ENCODE assay signal across 8 mouse cellular contexts in the genomic region with DNA sequence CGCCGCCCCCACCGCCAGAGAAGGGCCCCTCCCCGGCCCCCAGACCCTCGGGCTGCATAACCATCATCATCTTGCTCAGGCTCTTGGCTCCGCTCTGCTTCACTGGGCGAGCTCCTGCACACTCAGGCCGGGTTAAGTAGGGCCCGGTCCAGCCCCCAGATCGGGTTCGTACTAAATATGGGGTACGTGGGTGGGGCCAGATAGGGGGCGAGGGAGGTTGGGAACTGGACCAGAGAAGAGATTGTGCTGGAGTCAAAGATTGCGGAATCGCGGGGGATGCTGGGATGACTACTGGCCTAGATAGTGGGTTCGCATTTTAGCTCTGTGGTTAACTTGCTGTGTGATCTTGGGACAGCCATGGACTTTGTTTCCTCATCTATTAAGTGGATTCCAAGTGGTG. TPM values are rescaled to one million over a fixed set of nuclear protein-coding genes. Genes with fewer than 3 reads are reported as not detected.
DNase-seq lines count a peak whose midpoint lies in the region; ATAC-seq and TF ChIP-seq lines count a peak whose summit lies in the region.

A gene (minus strand): TSS at position 125 of the 400 bp plus-strand sequence.

- no peak for TF ChIP-seq EP300 in liver, postnatal 0 days (IDR thresholded peaks at IDR 0.05; ENCODE audit: low read depth)

- no peaks in the 10 kb centered on the region for H3K36me3 ChIP-seq in thymus, adult 2 months (ENCODE audit: control insufficient read depth, insufficient read depth, low read length)
- no peaks in the 10 kb centered on the region for H3K36me3 ChIP-seq in intestine, embryonic 14.5 days (ENCODE audit: control insufficient read depth, insufficient read depth, low read length)
- peaks cover 10% of the 10 kb centered on the region for H3K36me3 ChIP-seq in liver, postnatal 0 days (replicated peaks; ENCODE audit: insufficient read depth, low read length)

- no peak within 1 kb of the TSS for H3K27ac ChIP-seq in thymus, adult 2 months (ENCODE audit: control insufficient read depth, insufficient read depth, low read length)
- H3K27ac ChIP-seq in intestine, embryonic 14.5 days (ENCODE audit: low read depth), result 0 out of 2 replicates have a peak within 1 kb of the TSS, but pooled peaks have one; percentile 16
- H3K27ac ChIP-seq in liver, postnatal 0 days (ENCODE audit: low read depth), result peak within 1 kb of the TSS; percentile 75

- no peak for DNase-seq in thymus, adult 2 months
- no peak for DNase-seq in thymus, postnatal 25 days
- peak; percentile 83 for DNase-seq in gastrocnemius, postnatal 25 days
- peak; percentile 62 for DNase-seq in intestine, embryonic 14.5 days (ENCODE audit: low spot score)
- no peak for DNase-seq in liver, postnatal 0 days
- DNase-seq in ovary, postnatal 14 days (ENCODE audit: low spot score), result peak; percentile 22
- no peak for DNase-seq in spleen, postnatal 14 days (ENCODE audit: low spot score in 2 of 2)

- H3K4me3 ChIP-seq in thymus, adult 2 months (ENCODE audit: control insufficient read depth, insufficient read depth, low read length), result peak within 1 kb of the TSS; percentile 86
- H3K4me3 ChIP-seq in intestine, embryonic 14.5 days (ENCODE audit: low read depth, low read length), result peak within 1 kb of the TSS; percentile 65
- H3K4me3 ChIP-seq in liver, postnatal 0 days (ENCODE audit: low read depth, low read length), result peak within 1 kb of the TSS; percentile 97

- H3K4me1 ChIP-seq in thymus, adult 2 months (replicated peaks; ENCODE audit: control insufficient read depth, insufficient read depth, low read length), result peaks cover 11% of the 10 kb centered on the region
- H3K4me1 ChIP-seq in intestine, embryonic 14.5 days (replicated peaks; ENCODE audit: control insufficient read depth, insufficient read depth, low read length), result peaks cover 15% of the 10 kb centered on the region
- peaks cover 16% of the 10 kb centered on the region for H3K4me1 ChIP-seq in liver, postnatal 0 days (ENCODE audit: insufficient read depth)

- 0 out of 2 replicates have a peak, but pooled peaks have one; percentile 6 for ATAC-seq in intestine, embryonic 14.5 days (replicated peaks; ENCODE audit: low FRiP score, low TSS enrichment, low read depth)
- no peak for ATAC-seq in liver, postnatal 0 days
- ATAC-seq in frontal cortex, adult (ENCODE audit: low TSS enrichment), result no peak

- WGBS in thymus, adult 2 months, result 22% methylated on average over 17 of the region's 17 CpGs
- WGBS in intestine, embryonic 14.5 days, result 2% methylated on average over 17 of the region's 17 CpGs
- 8% methylated on average over 17 of the region's 17 CpGs for WGBS in liver, postnatal 0 days (ENCODE audit: insufficient replicate concordance)

- H3K27me3 ChIP-seq in thymus, adult 2 months (ENCODE audit: control insufficient read depth, insufficient read depth, low read length), result no peaks in the 10 kb centered on the region; the same call in 1 of the 2 replicates
- no peaks in the 10 kb centered on the region for H3K27me3 ChIP-seq in intestine, embryonic 14.5 days (replicated peaks; ENCODE audit: control insufficient read depth, insufficient read depth, low read length)
- 0 out of 2 replicates have a peak, but pooled peaks cover 5% of the 10 kb centered on the region for H3K27me3 ChIP-seq in liver, postnatal 0 days (ENCODE audit: insufficient read depth, low read length)

- peak within 1 kb of the TSS; percentile 83 for H3K4me2 ChIP-seq in intestine, embryonic 14.5 days (ENCODE audit: low read length)
- H3K4me2 ChIP-seq in liver, postnatal 0 days (ENCODE audit: low read depth, low read length), result peak within 1 kb of the TSS; percentile 95

- TF ChIP-seq CTCF in thymus, adult 2 months (IDR thresholded peaks at IDR 0.05; ENCODE audit: borderline replicate concordance, control insufficient read depth, extremely low read depth, insufficient read depth, low read length, poor library complexity), result no peak
- TF ChIP-seq CTCF in liver, postnatal 0 days (IDR thresholded peaks at IDR 0.05; ENCODE audit: low read depth), result no peak

- TF ChIP-seq POLR2A in thymus, adult 2 months (IDR thresholded peaks at IDR 0.05; ENCODE audit: control insufficient read depth, extremely low read depth, insufficient read depth, low read length, poor library complexity), result no peak

- no peaks in the 10 kb centered on the region for H3K9me3 ChIP-seq in intestine, embryonic 14.5 days (ENCODE audit: control insufficient read depth, low read length)
- H3K9me3 ChIP-seq in liver, postnatal 0 days (ENCODE audit: low read length), result no peaks in the 10 kb centered on the region

- H3K9ac ChIP-seq in intestine, embryonic 14.5 days (ENCODE audit: low read length), result peak within 1 kb of the TSS; percentile 71
- H3K9ac ChIP-seq in liver, postnatal 0 days (replicated peaks), result peak within 1 kb of the TSS; percentile 96

RNA-seq across cellular contexts. Expression of the gene that starts here (rescaled TPM):
- polyA plus RNA-seq in thymus, adult 2 months (2012; rRNA removed), result 8.4 and 11.8 TPM in 2 replicates
- 1,000 to 10,000 TPM; 7,181 to 7,860 TPM for total RNA-seq in gastrocnemius, postnatal 25 days (2021)
- 0.87 and 1.4 TPM in 2 replicates for polyA plus RNA-seq in intestine, embryonic 14.5 days (2014; fragmentation: Nextera tagmentation; extraction: Ambion mirVana)
- polyA plus RNA-seq in liver, postnatal 0 days (2015; fragmentation: Nextera tagmentation; extraction: Ambion mirVana), result 0.20 and 5.1 TPM in 2 replicates

Comparison
In these comparisons a context has a peak if more than half of its experiments do, and no peak if none do; other contexts are left out.
1. DNase-seq: peak in gastrocnemius, postnatal 25 days (single experiment), intestine, embryonic 14.5 days (single experiment) and ovary, postnatal 14 days (single experiment); none in thymus, adult 2 months (single experiment), thymus, postnatal 25 days (single experiment), liver, postnatal 0 days (single experiment) and spleen, postnatal 14 days (0 of 2).
2. Peak in every context shown above with its lines, with median percentiles within 50 percentile points of each other: H3K4me3 ChIP-seq.